Mouse (Mus musculus) C2C12 (cell line): Measurements from ENCODE around the gene Ndufs1.

ENCODE experiments used
- CTCF ChIP-seq: IDR thresholded peaks from one replicate; pipeline ENCODE4 v1.5.1; 2011; ENCODE audit not compliant: control insufficient read depth, insufficient read depth, insufficient read length
- MAX ChIP-seq: IDR thresholded peaks from one replicate; pipeline ENCODE4 v1.6.1; 2011; ENCODE audit warnings: mild to moderate bottlenecking, control low read depth

DNA sequence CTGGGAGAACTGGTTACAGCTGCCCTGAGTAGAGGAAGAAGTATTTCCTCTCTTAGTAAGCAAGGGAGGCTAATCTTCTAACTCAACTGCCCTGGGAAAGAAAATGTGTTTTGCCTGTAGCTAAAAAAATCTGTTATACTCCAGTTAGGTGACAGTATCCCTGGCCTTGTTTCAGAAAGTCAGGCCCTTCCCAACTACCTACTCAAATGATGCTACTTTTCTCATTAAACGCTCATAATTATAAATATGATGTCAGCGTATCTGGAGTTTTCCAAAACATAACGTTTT lies 37.6 kb upstream of the Ndufs1 start, which contains the start of gene Gpr1:
- TF ChIP-seq MAX (no peak), CTCF (no peak)
